Mouse (Mus musculus) kidney, adult 2 months (tissue): ENCODE measurements around the gene Ddn. TPM values are rescaled to one million over a fixed set of nuclear protein-coding genes. Genes with fewer than 3 reads are reported as not detected.

Experiments used
- DNase-seq: peaks from one replicate; pipeline ENCODE4 v3.0.0; 2021
- H3K27ac ChIP-seq: fragments of 200-500 bp; 2 replicates; pipeline ENCODE4 v1.5.1; 2012; ENCODE audit warnings: low read depth, low read length, control low read depth, inconsistent platforms; ENCODE audit not compliant: insufficient read depth
- H3K27me3 ChIP-seq: fragments of 200-500 bp; replicated peaks from 2 replicates; pipeline ENCODE4 v1.6.1; 2012; ENCODE audit warnings: mild to moderate bottlenecking, moderate library complexity, low read length, inconsistent platforms; ENCODE audit not compliant: control insufficient read depth, insufficient read depth
- H3K36me3 ChIP-seq: fragments of 200-500 bp; 2 replicates; pipeline ENCODE4 v1.6.1; 2012; ENCODE audit warnings: mild to moderate bottlenecking, moderate library complexity, low read length, inconsistent platforms; ENCODE audit not compliant: control insufficient read depth, insufficient read depth
- H3K4me1 ChIP-seq: fragments of 200-500 bp; 2 replicates; pipeline ENCODE4 v1.6.1; 2011; ENCODE audit warnings: low read length; ENCODE audit not compliant: control insufficient read depth, insufficient read depth
- H3K4me3 ChIP-seq: fragments of 200-500 bp; 2 replicates; pipeline ENCODE4 v1.5.1; 2011; ENCODE audit warnings: mild to moderate bottlenecking, low read depth, low read length, control low read depth; ENCODE audit not compliant: insufficient read depth
- CTCF ChIP-seq: fragments of 200-500 bp; conservative IDR thresholded peaks from 2 replicates; pipeline ENCODE4 v1.5.1; 2011; ENCODE audit warnings: low read depth, mild to moderate bottlenecking, control low read depth, low read length, moderate library complexity, mixed read lengths; ENCODE audit not compliant: insufficient read depth, insufficient read length
- POLR2A ChIP-seq: fragments of 200-500 bp; IDR thresholded peaks from one replicate; pipeline ENCODE4 v1.6.1; 2011; ENCODE audit warnings: low read depth, low read length, control low read depth
- WGBS: fragments of 180-500 bp; shearing (Covaris S2); methylation state at CpG from one replicate; pipeline ENCODE4 v1.1.7; 2018; 5-methylcytosine and 5-hydroxymethylcytosine counted together
- polyA plus RNA-seq: library from polyadenylated mRNA; depleted of rRNA; stranded (reverse); fragments of >200 nt; gene quantifications from 2 replicates; pipeline ENCODE4 v1.2.3, GENCODE M21; 2012

Gene Ddn
- polyA plus RNA-seq, 1 experiment: 12.1 TPM

GRCm38 (mm10) chr15:98793141-98793698 lies 16.1 kb downstream of the Ddn start:
- Histone ChIP-seq H3K36me3 (no peaks in the 10 kb centered on the region), H3K4me1 (0 out of 2 replicates have a peak, but pooled peaks cover 3% of the 10 kb centered on the region)
- WGBS: 19% methylated on average over 13 of the region's 13 CpGs

GRCm38 (mm10) chr15:98792233-98793020 lies 16.9 kb downstream of the Ddn start:
- Histone ChIP-seq H3K36me3 (no peaks in the 10 kb centered on the region), H3K4me1 (0 out of 2 replicates have a peak, but pooled peaks cover 3% of the 10 kb centered on the region), H3K27ac (no peak overlapping the region), H3K27me3 (peaks cover 12% of the 10 kb centered on the region), H3K4me3 (peak overlapping the region; percentile 1; the same call in 1 of the 2 replicates)
- 2% methylated on average over 75 of the region's 75 CpGs for WGBS
- TF ChIP-seq CTCF (no peak), POLR2A (no peak)
- no peak for DNase-seq

More at GRCm38 (mm10) chr15:98793141-98793698, 16.1 kb downstream of the Ddn start:
- Histone ChIP-seq H3K4me3 (no peak overlapping the region), H3K27ac (no peak overlapping the region), H3K27me3 (peaks cover 12% of the 10 kb centered on the region)
- TF ChIP-seq POLR2A (no peak), CTCF (no peak)
- no peak for DNase-seq

GRCm38 (mm10) chr15:98791771-98792170 lies 17.5 kb downstream of the Ddn start:
- no peak overlapping the region for H3K27ac ChIP-seq
- H3K36me3 ChIP-seq: no peaks in the 10 kb centered on the region
- H3K4me1 ChIP-seq: 0 out of 2 replicates have a peak, but pooled peaks cover 3% of the 10 kb centered on the region
- no peak for DNase-seq
- H3K27me3 ChIP-seq: peaks cover 12% of the 10 kb centered on the region
- TF ChIP-seq POLR2A: no peak
- no peak for TF ChIP-seq CTCF
- 2% methylated on average over 23 of the region's 23 CpGs for whole genome bisulfite sequencing
- no peak overlapping the region for H3K4me3 ChIP-seq

- Histone ChIP-seq H3K27ac (no peak overlapping the region), H3K27me3 (peaks cover 12% of the 10 kb centered on the region), H3K4me3 (peak overlapping the region; percentile 12; the same call in 1 of the 2 replicates), H3K4me1 (0 out of 2 replicates have a peak, but pooled peaks cover 3% of the 10 kb centered on the region), H3K36me3 (no peaks in the 10 kb centered on the region)
- TF ChIP-seq CTCF (no peak), POLR2A (no peak)
- WGBS: 2% methylated on average over 12 of the region's 12 CpGs
- DNase-seq: no peak
These were observed 18.1 kb downstream of the Ddn start for GRCm38 (mm10) chr15:98791221-98791620.

GRCm38 (mm10) chr15:98790761-98791160 lies 18.5 kb downstream of the Ddn start:
- TF ChIP-seq CTCF: no peak
- TF ChIP-seq POLR2A: no peak
- Histone ChIP-seq H3K4me3 (peak overlapping the region; percentile 12; the same call in 1 of the 2 replicates), H3K27me3 (peaks cover 12% of the 10 kb centered on the region), H3K27ac (no peak overlapping the region), H3K4me1 (0 out of 2 replicates have a peak, but pooled peaks cover 3% of the 10 kb centered on the region), H3K36me3 (no peaks in the 10 kb centered on the region)
- no peak for DNase-seq
- under 1% methylated on average over 23 of the region's 23 CpGs for WGBS

GRCm38 (mm10) chr15:98789661-98790535 lies 19.4 kb downstream of the Ddn start, which contains the start of gene Wnt1:
TSS of gene Wnt1 (plus strand) at chr15:98789857.
- H3K36me3 ChIP-seq: no peaks in the 10 kb centered on the region
- H3K4me1 ChIP-seq: 0 out of 2 replicates have a peak, but pooled peaks cover 3% of the 10 kb centered on the region
- TF ChIP-seq POLR2A: no peak
- peak; percentile 51; the same call in 1 of the 2 replicates for TF ChIP-seq CTCF
- DNase-seq: peak; percentile 50
- WGBS: 3% methylated on average over 51 of the region's 51 CpGs
- no peak within 1 kb of the TSS for H3K27ac ChIP-seq
- H3K4me3 ChIP-seq: 0 out of 2 replicates have a peak within 1 kb of the TSS, but pooled peaks have one; percentile 12
- peaks cover 12% of the 10 kb centered on the region for H3K27me3 ChIP-seq
